25 mouse cellular contexts compared by ENCODE assay signal in the genomic region with DNA sequence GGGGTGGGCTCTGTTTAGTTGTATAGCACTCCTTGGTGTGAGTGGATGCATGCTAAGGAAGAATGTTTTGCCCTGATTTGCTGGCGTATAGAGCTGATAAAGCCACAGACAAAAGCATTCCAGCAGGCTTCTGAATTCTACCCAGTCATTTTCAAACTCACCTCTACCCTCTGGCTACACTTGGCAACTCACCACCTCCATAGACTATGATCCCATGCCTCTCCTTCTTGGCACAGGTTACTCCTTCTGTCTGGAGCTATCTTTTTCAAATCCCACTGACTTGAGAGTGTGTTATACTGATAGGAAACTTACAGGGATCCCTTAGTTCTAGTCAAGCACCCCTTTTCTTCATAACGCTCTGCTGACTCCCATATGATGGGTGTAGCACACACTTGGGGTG. TPM values are rescaled to one million over a fixed set of nuclear protein-coding genes. Genes with fewer than 3 reads are reported as not detected.
DNase-seq lines count a peak whose midpoint lies in the region; ATAC-seq and TF ChIP-seq lines count a peak whose summit lies in the region.
"Had no signal": no experiment of that assay in that cellular context is flagged by ENCODE, and none has a peak within 500 bp of the region (broad histone marks: within the 10 kb centered on the region; RNA-seq: fewer than 3 reads in every experiment).

No protein-coding gene starts in this region.

- no peak overlapping the region for H3K9ac ChIP-seq in kidney, embryonic 14.5 days (ENCODE audit: low read depth, low read length)
- no peak overlapping the region for H3K9ac ChIP-seq in liver, adult 2 months (ENCODE audit: low read depth, low read length)
- no peak overlapping the region for H3K9ac ChIP-seq in liver, embryonic 11.5 days (ENCODE audit: low read depth, low read length)
- H3K9ac ChIP-seq: embryonic facial prominence, embryonic 12.5 days; forebrain, embryonic 13.5 days; forebrain, embryonic 15.5 days had no signal

- no peaks in the 10 kb centered on the region for H3K27me3 ChIP-seq in kidney, adult 2 months (replicated peaks; ENCODE audit: control insufficient read depth, insufficient read depth, low read length)
- no peaks in the 10 kb centered on the region for H3K27me3 ChIP-seq in kidney, embryonic 14.5 days (ENCODE audit: control insufficient read depth, insufficient read depth, low read length)
- no peaks in the 10 kb centered on the region for H3K27me3 ChIP-seq in liver, adult 2 months (ENCODE audit: control insufficient read depth, insufficient read depth, low read length)
- no peaks in the 10 kb centered on the region for H3K27me3 ChIP-seq in liver, embryonic 11.5 days (replicated peaks; ENCODE audit: control insufficient read depth, insufficient read depth, low read length)
- H3K27me3 ChIP-seq: embryonic facial prominence, embryonic 12.5 days; forebrain, embryonic 13.5 days; forebrain, embryonic 15.5 days; Patski had no signal

- no peaks in the 10 kb centered on the region for H3K36me3 ChIP-seq in kidney, adult 2 months (ENCODE audit: control insufficient read depth, insufficient read depth, low read length)
- H3K36me3 ChIP-seq in kidney, embryonic 14.5 days (ENCODE audit: control insufficient read depth, insufficient read depth, low read length) = no peaks in the 10 kb centered on the region
- H3K36me3 ChIP-seq in liver, adult 2 months (ENCODE audit: control insufficient read depth, insufficient read depth, low read length) = peaks cover 1% of the 10 kb centered on the region; the same call in 1 of the 2 replicates
- H3K36me3 ChIP-seq in liver, embryonic 11.5 days (ENCODE audit: control insufficient read depth, insufficient read depth, low read length) = no peaks in the 10 kb centered on the region
- H3K36me3 ChIP-seq: embryonic facial prominence, embryonic 10.5 days; embryonic facial prominence, embryonic 12.5 days; forebrain, embryonic 15.5 days had no signal

- WGBS in kidney, adult 2 months = 77% methylated on average over 2 of the region's 2 CpGs
- whole genome bisulfite sequencing in kidney, embryonic 14.5 days = 78% methylated on average over 2 of the region's 2 CpGs
- 57% methylated on average over 2 of the region's 2 CpGs for WGBS in liver, adult 2 months
- WGBS in liver, embryonic 11.5 days = 68% methylated on average over 2 of the region's 2 CpGs

- TF ChIP-seq POLR2A in kidney, adult 2 months (IDR thresholded peaks at IDR 0.05; ENCODE audit: low read depth, low read length) = no peak
- TF ChIP-seq POLR2A in liver, adult 2 months (IDR thresholded peaks at IDR 0.05; ENCODE audit: extremely low read depth, insufficient read depth, low read length) = no peak

- peaks cover 2% of the 10 kb centered on the region; the same call in 1 of the 2 replicates for H3K4me1 ChIP-seq in kidney, adult 2 months (ENCODE audit: control insufficient read depth, insufficient read depth, low read length)
- no peaks in the 10 kb centered on the region for H3K4me1 ChIP-seq in kidney, embryonic 14.5 days (ENCODE audit: control insufficient read depth, insufficient read depth, low read length)
- H3K4me1 ChIP-seq in liver, adult 2 months (ENCODE audit: control insufficient read depth, insufficient read depth, low read length) = peaks cover 34% of the 10 kb centered on the region
- no peaks in the 10 kb centered on the region for H3K4me1 ChIP-seq in liver, embryonic 11.5 days (replicated peaks; ENCODE audit: control insufficient read depth, insufficient read depth, low read length)
- H3K4me1 ChIP-seq: embryonic facial prominence, embryonic 12.5 days; forebrain, embryonic 13.5 days; forebrain, embryonic 15.5 days had no signal

- no peak for TF ChIP-seq CTCF in kidney, adult 2 months (conservative IDR thresholded peaks at IDR 0.05; ENCODE audit: insufficient read depth, insufficient read length, low read depth, low read length)
- TF ChIP-seq CTCF in liver, adult 2 months (IDR thresholded peaks at IDR 0.05; ENCODE audit: low read depth, low read length) = no peak

- H3K4me3 ChIP-seq in kidney, adult 2 months (ENCODE audit: insufficient read depth, low read depth, low read length) = no peak overlapping the region
- H3K4me3 ChIP-seq in kidney, embryonic 14.5 days (ENCODE audit: low read length) = no peak overlapping the region
- H3K4me3 ChIP-seq in liver, adult 2 months (ENCODE audit: insufficient read depth, low read depth, low read length) = no peak overlapping the region
- no peak overlapping the region for H3K4me3 ChIP-seq in liver, embryonic 11.5 days (ENCODE audit: low read depth, low read length)
- H3K4me3 ChIP-seq: embryonic facial prominence, embryonic 10.5 days; embryonic facial prominence, embryonic 12.5 days; forebrain, embryonic 13.5 days; forebrain, embryonic 15.5 days had no signal

- ATAC-seq in kidney, embryonic 14.5 days (ENCODE audit: low FRiP score, low TSS enrichment) = no peak
- ATAC-seq in liver, embryonic 11.5 days (replicated peaks; ENCODE audit: low FRiP score) = no peak
- ATAC-seq: activated CD4-positive, CD25-positive, alpha-beta regulatory T cell, adult 4 months; forebrain, embryonic 13.5 days; forebrain, embryonic 15.5 days; Patski had no signal

- DNase-seq in heart, adult 11 months = peak; percentile 86
- no peak for DNase-seq in heart, postnatal 4 days
- DNase-seq in kidney, adult 2 months = peak; percentile 58
- DNase-seq in kidney, adult 9 months = peak; percentile 51
- no peak for DNase-seq in kidney, postnatal 14 days
- DNase-seq in liver, adult 2 months (ENCODE audit: extremely low read depth, low read depth, low spot score) = peak; percentile 56
- DNase-seq in liver, embryonic 11.5 days (ENCODE audit: low spot score) = no peak
- DNase-seq: adrenal gland, adult 8-10 months; adrenal gland, postnatal 14 days; adrenal gland, postnatal 36 days; cerebellum, adult 11-12 months; cerebellum, adult 2 months; cerebellum, adult 9-10 months; cerebellum, postnatal 10 days; cerebellum, postnatal 25 days had no signal

- H3K4me2 ChIP-seq in kidney, embryonic 14.5 days (replicated peaks; ENCODE audit: low read depth, low read length) = no peak overlapping the region
- no peak overlapping the region for H3K4me2 ChIP-seq in liver, embryonic 11.5 days
- H3K4me2 ChIP-seq: embryonic facial prominence, embryonic 12.5 days; forebrain, embryonic 13.5 days; forebrain, embryonic 15.5 days had no signal

- H3K27ac ChIP-seq in kidney, adult 2 months (ENCODE audit: insufficient read depth, low read depth, low read length) = no peak overlapping the region
- no peak overlapping the region for H3K27ac ChIP-seq in kidney, embryonic 14.5 days (ENCODE audit: low read depth, low read length)
- no peak overlapping the region; the same call in 1 of the 2 replicates for H3K27ac ChIP-seq in liver, adult 2 months (replicated peaks; ENCODE audit: insufficient read depth, low read depth, low read length)
- no peak overlapping the region for H3K27ac ChIP-seq in liver, embryonic 11.5 days (ENCODE audit: low read depth, low read length)
- H3K27ac ChIP-seq: embryonic facial prominence, embryonic 10.5 days; embryonic facial prominence, embryonic 12.5 days; forebrain, embryonic 13.5 days; forebrain, embryonic 15.5 days had no signal

- no peaks in the 10 kb centered on the region for H3K9me3 ChIP-seq in kidney, embryonic 14.5 days (ENCODE audit: control insufficient read depth, low read length)
- H3K9me3 ChIP-seq in liver, embryonic 11.5 days (ENCODE audit: control insufficient read depth, low read length) = no peaks in the 10 kb centered on the region
- H3K9me3 ChIP-seq: embryonic facial prominence, embryonic 10.5 days; embryonic facial prominence, embryonic 12.5 days; forebrain, embryonic 13.5 days; forebrain, embryonic 15.5 days had no signal

- H3K79me2 ChIP-seq in liver, adult 2 months (ENCODE audit: control insufficient read depth, insufficient read depth, low read length) = peaks cover 39% of the 10 kb centered on the region; the same call in 1 of the 2 replicates

RNA-seq across cellular contexts. Expression of gene Insc, which starts 32.4 kb away (rescaled TPM):
- 1 to 10 TPM; 1.9 to 2.7 TPM for total RNA-seq in heart, postnatal 4 days (2021)
- polyA plus RNA-seq in kidney, adult 2 months (2012; rRNA removed) = 5.9 and 6.0 TPM in 2 replicates
- 1.6 and 1.7 TPM in 2 replicates for polyA plus RNA-seq in kidney, embryonic 14.5 days (2014; fragmentation: Nextera tagmentation; extraction: Ambion mirVana)
- 14.3 and 37.1 TPM in 2 replicates for total RNA-seq in liver, adult 2 months (2014; rRNA removed)
- 31.2 and 49.5 TPM in 2 replicates for polyA plus RNA-seq in liver, adult 2 months (2012; rRNA removed)
- polyA plus RNA-seq in liver, embryonic 11.5 days (2014; fragmentation: Nextera tagmentation; extraction: Ambion mirVana) = 1.6 and 2.3 TPM in 2 replicates
- total RNA-seq: MEL had no signal

RNA-seq across cellular contexts. Expression of gene Calcb, which starts 57.4 kb away (rescaled TPM):
- total RNA-seq in heart, postnatal 4 days (2021) = 1 to 10 TPM; 1.3 to 1.8 TPM
- polyA plus RNA-seq in kidney, adult 2 months (2012; rRNA removed) = not detected in 2 replicates
- not detected in 2 replicates for polyA plus RNA-seq in kidney, embryonic 14.5 days (2014; fragmentation: Nextera tagmentation; extraction: Ambion mirVana)
- not detected in 2 replicates for total RNA-seq in liver, adult 2 months (2014; rRNA removed)
- not detected in 2 replicates for polyA plus RNA-seq in liver, adult 2 months (2012; rRNA removed)
- polyA plus RNA-seq in liver, embryonic 11.5 days (2014; fragmentation: Nextera tagmentation; extraction: Ambion mirVana) = not detected in 2 replicates
- total RNA-seq: adrenal gland, adult 18-20 months; adrenal gland, postnatal 14 days; adrenal gland, postnatal 36 days; MEL had no signal
- polyA plus RNA-seq: activated CD4-positive, CD25-positive, alpha-beta regulatory T cell, adult 4 months; embryonic facial prominence, embryonic 10.5 days; forebrain, embryonic 11.5 days; forebrain, embryonic 13.5 days; forebrain, embryonic 15.5 days had no signal

Comparison
In these comparisons a context has a peak if more than half of its experiments do, and no peak if none do; other contexts are left out.
1. DNase-seq: peak in heart, adult 11 months (single experiment), kidney, adult 2 months (single experiment), kidney, adult 9 months (single experiment) and liver, adult 2 months (single experiment); none in heart, postnatal 4 days (single experiment), kidney, postnatal 14 days (single experiment) and liver, embryonic 11.5 days (single experiment).